Mouse (Mus musculus) cerebellum, adult 9-11 months (tissue): ENCODE measurements at regions not wholly inside any gene's neighbourhood (a gene's known extent, or its start where the extent isn't known, plus 50 kb on each side); places are given as distances from the start of the nearest gene placed in this dataset.
A peak's percentile ranks its signal among the peaks of the same experiment; 100 is the strongest.

Source experiments
- DNase-seq: peaks from one replicate; pipeline ENCODE4 v3.0.0; 2022

DNA sequence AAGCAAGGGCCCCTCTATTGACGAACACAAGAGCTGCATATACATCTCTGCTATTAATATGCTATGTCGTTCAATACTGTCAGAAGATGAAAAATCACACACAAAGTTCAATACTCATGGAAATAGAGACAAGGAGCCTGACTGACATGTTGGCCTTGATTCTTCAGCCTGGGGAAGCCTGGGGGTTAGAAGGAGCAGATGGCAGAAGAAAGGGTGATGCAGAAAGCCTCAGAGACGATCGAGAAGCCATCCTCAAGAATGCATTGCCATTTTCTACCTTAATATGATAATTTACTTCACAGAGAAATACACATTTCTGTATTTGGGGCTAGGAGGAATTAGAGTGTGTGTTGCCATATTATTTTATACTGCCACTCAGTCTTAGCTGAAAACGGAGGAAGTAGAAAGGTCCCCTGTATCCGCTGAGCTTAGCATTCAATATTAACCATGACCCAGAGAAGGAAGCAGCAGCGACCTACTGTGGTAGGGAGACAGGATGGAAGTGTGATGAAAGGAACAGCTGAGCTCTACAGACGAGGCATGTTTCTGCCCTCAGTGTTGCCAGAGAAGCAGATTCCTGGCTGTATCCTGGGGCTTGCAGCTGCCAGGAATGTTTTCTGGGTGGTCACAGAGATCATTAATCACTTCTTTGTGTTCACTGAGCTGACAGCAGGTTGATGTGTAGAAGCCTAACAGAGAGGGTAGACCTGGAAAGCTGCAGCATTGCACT, 105.2 kb downstream of the Lrig3 start:
- no peak for DNase-seq

DNA sequence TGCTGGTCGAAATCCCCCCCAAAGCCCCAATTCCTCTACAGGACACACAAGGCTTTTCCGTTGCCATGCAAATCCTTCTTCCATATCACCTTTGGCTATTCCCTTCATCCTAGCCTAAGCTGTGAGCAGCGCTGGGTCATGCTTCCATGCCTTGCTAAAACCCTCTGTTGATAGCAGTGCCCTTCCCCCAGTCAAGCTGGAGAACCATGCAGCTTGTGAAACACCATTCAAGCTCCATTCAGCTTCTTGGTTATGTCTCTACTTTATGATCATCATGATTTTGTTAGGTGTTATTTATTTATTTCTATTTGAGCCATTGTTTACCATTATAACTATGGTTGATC, 105.7 kb downstream of the Lrig3 start:
- no peak for DNase-seq

DNA sequence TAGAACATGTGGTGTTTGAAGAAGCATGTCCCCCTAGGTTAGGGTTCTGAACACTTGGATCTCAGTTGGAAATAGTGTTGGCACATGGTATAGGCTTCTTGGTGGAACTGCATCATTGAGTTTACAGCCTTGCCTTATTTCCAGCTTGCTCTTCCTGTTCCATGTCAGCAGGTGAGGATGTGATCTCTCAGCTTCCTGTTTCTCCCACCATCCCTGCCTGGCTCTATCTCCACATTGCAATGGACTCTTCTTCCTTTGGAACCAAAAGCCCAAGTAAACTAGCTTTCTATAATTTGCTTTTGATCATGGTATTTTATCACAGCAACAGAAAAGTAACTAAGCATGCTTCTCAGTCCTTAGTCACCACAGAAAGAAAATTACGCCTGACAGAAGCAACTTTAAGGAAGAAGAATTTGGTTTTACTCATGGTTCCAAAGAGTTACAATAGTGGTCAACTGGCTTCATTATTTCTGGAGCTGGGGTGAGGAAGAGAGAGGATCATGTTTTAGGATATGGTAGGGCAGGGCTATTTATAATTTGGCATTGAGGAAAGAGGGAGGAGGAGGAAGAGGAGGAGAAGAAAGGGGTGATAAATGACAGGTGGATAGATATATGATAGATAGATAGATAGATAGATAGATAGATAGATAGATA, 111.5 kb downstream of the Lrig3 start:
- DNase-seq = no peak

DNA sequence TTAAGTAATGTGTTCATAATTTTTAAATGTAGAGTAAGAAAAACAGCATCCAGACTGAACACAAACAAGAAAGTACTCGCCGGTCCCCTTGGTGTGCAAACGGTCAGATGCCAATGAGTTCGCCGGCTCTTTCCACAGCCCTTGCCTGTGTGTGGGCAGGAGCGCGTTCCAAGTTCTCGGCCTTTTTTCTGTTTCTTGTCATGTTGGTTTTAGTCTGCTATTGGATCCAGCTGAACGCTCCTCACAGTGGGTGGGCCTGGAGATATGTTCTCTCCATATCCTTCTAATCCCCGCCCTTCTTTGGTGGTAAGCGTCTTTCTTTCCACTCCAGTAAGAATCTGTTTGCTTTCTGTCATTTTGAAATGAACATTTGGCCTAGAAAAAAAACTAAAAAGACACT, 116.6 kb downstream of the Lrig3 start:
- no peak for DNase-seq

DNA sequence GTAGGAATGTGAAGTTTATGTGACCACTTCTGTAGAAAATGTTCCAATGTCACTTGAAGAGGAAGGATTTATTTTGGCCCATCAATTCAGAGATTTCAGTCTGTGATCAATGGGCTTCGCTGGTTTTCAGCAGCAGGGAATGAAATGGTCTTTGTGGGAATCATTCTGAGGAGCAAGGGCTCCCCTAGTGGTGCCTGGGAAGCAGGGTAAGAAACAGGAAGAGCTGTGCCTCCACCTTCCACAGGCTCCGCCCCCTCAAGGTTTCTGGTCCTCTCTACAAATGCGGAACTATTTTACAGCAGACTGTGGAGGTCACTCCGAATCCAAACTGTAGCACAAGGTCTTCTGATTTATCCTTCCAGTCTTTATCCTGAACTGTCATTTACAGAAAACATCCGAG, 120.7 kb downstream of the Lrig3 start:
- DNase-seq = no peak

DNA sequence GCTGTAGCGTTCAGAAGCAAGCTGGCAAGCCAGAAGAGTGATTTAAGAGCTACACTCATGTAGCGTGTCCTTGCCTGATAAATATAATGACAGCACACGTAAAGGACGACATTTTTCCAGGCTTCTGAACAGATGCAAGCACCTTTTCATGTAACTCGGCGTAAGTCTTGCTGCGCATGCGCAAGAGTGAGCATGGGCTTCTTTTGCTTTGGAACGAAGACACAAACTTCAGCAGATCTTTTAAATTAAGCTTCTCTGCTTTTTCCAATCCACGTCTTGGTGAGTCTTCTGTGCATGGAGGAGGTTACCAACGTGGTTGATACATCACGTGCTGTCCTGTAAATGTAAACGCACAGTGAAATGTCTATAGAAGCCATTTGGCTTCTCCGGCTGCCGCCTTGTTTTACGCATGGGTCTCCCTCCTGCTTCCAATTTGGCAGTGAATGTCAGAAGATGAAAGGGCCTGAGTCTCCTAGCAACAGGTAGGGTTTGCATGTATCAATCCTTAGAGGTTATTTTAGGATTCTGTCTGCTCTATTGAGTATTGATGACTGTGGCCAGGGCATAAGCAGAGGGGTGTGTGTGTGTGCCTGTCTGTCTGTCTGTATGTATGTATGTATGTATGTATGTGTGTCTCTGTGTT, 128.4 kb downstream of the Lrig3 start:
- no peak for DNase-seq

DNA sequence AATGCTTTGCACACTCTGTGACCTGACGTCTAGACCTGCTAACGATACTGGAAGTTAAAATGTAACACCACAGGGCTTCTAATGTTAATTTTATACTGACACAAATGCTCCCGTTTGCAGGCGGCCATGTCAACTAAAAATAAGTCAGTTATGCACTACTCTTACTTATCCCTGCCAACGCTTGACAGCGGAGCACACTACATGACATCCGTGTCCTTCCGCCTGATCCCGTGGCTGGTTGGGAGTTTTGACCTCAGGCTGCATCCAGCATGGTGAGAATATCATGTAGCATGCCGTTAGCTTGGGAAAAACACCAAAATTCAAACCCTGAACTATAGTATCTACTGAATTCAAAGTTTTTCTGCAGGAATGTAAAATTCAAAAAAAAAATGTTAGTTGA, 131.9 kb downstream of the Lrig3 start:
- no peak for DNase-seq

DNA sequence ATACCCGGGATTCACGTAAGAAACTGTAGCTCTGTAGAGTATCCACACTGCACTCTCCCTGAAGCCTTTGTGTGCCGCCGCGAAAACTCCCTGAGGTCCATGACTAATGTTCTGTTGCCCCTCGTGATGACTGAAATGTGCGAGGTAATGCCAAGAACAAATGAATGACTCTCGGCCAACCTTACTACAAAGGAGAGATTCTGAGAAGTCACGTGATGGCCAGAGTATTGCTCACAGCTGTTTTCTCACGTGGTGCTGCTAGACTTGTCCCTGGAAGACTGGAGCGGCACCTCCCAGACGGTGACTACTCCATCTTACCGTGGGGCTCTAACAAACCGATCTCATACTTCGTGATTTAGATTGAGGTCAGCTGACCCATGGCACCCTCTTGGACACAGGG, 136.9 kb downstream of the Lrig3 start:
- no peak for DNase-seq

DNA sequence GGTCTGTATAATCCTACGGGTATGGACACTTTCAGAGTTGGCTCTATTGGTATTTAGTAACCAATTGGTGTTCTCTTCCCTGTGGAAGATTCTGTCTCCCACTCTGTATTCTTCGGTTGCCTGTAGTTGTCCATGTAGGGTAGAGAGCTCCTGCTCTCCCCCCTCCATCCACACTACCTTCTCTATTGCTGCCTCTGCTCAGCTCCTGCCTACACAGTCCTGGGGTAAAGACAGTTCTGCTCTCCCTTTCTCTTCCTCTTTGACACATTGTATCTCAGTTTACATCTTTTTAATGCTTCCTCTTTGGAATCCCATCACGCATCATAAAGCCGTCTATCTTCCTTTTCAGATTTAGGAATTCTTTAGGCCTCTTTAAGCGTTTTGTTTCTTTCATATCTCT, 147.1 kb downstream of the Lrig3 start:
- no peak for DNase-seq

DNA sequence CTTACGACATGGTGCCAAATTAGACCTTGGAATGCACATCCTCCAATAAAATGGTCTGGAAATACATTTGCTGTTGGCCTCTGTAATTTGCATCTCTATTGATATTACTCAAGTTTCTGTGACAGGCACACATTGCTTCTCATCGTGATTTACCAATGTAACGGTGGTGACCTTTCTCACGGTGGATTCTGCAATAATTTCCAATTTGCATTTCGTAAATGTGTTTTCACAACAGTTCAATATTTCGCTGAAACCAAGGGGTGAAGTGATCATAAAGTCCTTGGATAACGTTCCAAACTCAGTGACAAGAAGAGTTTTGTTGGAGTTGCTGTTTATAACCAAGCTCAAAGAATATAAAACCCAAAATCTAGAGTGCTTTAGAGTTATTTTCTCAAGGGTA, 149.4 kb downstream of the Lrig3 start:
- DNase-seq = no peak

DNA sequence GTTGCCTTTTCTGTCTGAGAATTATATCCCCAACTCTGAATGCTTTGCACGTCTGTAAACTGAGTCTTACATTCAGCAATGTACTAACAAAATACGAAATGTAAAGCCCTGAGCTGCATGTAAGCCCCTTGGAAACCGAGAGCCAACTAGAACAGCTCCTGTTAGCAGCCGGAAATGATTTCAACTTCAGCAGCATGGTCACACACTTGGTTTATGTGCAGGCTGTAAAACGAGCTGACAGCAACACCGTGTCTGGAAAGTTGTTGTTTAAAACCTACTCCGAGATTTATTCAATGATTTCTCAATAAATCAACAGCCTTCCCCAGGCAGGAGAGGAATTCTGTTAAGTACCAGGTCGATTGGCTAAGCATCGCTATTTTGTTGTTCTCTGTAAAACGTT, 155.7 kb downstream of the Lrig3 start:
- no peak for DNase-seq

DNA sequence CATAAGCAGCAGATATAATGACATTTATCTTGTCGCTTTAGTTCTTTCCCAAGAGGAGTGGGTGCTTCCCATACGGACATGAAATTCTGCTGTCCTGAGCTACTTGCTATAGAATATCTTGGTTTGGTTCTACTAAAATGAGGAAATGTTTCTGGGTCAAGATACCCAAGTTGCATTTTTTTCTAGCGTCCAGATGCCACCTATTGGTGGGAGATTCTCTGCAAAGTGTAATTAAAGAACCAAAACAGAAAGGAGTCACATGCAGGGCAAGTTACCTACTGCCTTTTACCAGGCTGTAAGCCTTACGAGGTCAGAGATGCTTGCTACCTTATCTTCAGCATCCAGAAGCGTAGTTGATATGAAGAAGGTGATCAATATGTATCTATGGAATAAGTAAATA, 156.5 kb downstream of the Lrig3 start:
- DNase-seq = no peak

DNA sequence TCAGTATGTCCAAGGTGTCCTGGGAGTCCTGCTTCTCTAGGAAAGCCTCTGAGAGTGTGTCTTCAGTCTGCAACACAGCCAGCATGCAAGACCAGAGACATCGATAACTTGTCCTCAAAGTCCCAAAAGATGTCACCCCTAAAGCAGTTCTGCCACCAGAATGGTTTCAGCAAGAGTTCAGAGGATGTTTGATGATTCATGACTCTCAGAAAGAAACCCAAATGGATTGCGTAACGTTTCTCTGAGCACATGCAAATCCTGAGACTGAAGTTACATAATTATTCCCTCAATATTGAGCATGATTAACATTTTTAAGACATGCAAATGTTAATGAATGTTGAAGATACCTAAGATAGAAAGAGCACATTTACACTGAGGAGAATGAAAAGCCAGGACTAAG, 167.2 kb downstream of the Lrig3 start:
- no peak for DNase-seq

DNA sequence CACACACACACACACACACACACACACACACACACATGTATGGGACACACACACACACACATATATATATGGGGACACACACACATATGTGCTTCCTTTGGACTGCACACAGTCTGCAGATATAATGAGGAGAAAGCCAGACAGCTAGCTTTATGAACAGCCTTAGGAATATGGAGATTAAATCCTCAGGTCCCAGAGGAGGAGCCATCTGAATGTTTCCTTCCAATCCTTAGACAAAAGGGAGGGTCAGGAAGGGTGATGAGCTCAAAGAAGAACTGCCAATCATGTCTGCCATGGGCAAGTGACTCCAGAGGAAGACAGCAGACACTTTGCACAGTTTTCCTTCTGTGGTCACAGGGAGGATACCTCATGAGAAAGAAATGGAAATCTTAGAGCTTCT, 168.0 kb downstream of the Lrig3 start:
- no peak for DNase-seq

DNA sequence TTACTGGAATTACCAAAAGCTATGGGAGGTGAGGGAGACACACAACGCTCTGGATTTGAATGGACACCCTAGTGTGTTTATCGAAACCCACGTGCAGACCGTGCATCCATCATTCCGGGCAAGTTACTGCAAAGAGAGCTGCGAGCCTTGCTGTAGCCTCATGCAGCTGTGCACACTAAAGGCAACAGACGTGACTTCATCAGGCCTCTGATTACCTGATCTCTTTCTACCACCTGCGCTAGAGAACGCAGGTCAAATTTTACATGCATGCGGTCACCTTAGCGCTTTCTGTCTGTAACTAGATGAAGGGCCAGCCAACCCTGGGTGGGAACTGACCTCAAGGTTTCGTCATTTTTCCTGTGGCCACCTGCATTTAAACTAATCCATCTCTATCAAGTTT, 172.6 kb downstream of the Lrig3 start:
- no peak for DNase-seq

DNA sequence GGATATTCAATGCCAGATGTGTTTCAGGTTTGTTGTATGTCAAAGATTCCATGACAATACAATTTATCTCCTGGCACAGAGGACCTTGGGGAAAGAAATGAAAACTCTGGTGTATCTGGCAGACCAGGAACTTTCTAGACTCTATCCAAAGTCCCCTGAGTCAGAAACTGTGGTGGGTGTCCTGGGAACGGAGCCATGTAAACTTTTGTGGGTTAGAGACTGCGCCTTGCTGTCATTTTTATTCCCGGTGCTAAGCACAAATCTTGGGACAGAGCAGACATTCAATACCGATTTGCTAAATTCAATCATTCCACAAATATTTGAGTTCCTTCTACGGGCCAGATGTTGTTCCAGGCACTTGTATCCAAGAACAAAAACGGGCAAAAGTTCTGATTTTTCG, 175.6 kb downstream of the Lrig3 start:
- no peak for DNase-seq

DNA sequence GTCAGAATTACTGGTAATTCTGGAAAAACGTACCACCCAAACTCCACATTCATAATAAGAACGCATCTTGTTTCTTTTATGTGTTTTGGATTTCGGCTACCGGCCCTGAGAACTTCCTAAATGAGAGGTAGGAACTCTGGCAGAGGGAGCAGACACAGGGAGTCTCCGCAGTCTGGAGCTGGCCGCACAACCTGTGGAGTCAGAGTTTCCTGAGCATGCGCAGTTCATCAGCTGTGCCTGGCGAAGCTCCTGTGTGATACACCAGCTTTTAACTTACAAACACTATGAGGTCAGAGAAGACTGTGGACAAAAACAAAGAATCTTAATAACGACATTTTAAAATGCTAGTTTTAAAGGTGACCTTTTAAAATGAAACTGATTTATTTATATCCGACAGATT, 177.9 kb downstream of the Lrig3 start:
- DNase-seq = no peak

DNA sequence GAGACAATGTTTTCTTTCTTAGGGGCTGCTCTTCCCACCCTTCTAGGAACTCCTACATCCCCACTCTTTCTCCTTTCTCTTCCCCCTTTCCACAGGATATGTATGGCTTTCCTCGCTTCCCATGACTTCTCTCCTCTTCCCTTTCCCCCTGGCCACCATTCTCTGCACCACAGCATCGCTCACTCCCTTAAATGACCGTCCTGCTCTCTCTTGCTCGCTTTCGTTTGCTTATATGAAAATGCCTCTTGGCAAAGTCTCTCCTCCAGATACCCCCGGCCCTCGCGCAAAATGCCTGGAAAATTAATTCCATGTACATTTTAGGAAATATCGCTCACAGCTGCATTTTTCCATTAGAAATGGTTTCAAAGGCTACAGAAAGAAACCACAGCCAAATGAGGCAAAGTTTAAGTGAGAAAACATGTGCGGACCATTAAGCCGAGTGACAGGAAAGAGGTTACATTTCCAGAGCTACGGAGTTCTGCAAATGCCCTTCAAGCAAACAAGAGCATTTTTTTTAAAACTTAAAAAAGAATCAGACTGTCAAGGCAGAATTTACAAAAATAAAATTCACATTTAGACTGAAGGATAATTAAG, 178.7 kb downstream of the Lrig3 start:
- no peak for DNase-seq

DNA sequence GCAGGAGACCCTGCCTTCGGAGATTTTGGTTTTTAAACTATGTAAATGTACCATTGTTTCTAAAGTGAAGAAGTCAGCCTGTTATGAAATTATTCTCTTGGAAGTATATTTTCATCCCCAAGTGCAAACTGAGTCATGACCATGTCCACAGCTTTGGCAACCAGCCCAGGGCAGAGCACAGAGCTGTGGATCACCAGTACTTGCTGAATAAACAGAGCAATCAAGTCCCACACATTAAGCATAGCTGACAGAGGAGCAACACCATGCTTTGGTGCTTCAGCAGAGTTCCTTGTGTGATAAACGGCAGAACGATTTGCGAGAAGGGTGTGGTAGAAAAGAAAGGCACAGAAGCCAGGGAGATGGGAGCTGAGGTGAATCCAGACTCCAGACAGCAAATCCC, 191.3 kb downstream of the Lrig3 start:
- DNase-seq = no peak

DNA sequence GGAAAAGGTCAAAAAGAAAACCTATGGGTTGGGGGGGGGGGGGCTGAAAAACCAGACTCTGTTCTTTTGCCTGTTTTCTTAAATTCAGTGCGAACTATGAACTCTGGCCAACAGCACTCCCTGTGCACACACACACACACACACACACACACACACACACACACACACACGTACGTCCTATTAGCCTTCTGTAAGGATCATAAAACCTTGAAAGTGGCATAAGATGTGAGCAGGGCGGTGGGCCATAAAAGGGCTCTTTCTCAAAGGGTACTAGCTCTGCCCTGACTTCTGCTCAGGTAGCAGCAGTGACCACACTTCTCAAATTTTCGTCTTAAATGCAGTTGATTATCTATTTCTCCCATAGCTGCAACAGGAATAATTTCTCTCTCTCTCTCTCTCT, 199.2 kb downstream of the Lrig3 start:
- DNase-seq = no peak

DNA sequence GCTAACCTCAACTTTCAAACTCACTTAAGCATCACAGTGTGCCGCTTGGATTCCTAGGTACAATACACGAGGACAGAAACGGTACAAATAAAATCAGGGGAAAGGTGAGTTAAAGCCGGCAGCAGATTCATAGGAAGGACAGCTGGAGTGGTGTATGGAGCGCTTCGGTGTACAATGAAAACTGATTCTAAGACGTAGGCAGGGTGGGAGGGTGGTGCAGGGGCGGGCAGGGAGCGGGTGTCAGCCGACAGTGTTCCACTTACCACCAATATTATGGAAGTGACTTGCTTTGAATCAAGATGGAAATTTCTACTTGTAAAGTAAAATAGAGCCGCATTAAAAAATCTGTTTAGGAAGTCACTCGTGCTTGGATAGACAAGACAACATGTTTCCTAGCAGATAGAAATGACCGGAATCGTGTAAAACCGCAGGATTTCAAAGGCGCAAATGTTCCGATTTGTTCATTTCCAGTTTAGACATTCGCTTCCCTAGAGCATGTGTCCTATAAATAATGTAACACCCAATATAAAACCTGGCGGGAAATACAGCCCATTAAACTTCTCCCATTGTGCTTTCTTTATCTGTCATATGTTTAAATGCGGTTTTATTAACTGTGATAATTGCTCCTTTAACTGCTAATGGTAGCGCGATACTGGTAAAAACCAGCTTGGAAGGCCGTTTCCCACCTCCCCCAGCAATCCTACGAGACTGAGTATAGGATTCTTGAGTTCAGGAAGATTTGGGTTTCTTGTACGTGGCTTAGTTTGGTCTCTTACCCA, 203.3 kb downstream of the Lrig3 start:
- no peak for DNase-seq

DNA sequence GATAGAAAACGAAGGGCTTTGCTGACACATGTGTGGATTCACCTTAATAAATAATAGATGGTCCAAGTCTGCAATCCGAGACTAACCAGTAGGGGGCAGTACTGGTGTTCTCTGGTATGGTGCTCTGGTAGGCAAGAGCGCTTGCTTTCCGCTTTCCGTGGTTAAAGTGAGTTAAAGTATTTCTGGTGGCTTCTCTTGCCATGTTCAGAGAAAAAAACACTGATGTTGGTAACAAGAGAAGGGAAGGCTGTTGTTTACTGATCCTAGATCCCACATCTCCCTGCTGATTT, 203.9 kb downstream of the Lrig3 start:
- no peak for DNase-seq

DNA sequence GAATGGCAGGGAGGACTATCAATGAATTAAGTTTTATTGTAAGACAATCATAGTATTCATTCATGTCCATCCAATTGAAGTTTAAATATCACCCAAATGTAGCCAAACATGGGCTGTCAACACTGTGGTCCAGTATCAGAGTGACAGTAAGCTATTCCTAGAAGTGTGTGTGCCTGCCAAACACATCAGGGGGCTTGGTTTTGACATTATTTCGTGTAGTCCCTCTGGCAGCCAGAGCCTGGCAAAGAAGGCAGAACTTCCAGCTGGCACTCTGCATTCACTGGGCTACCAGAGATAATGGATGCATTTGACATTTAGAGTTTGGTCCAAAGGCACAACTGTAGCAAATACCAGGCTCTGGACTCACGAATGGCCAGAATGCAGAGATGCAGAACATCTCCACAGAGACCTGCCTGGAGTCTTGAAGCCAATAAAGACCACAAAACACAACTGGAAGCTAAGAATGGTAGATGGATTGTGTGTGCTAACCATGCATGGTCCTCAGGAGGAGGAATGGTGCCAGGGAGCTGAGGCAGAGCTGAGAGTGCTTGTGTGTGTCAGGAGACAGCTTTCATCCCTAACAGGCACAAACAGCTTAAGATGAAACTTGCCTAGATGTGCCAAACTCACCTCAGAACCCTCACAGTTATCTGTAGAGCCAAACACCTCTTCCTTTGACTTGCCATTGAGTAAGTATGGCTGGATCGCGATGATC, 210.9 kb downstream of the Lrig3 start:
- peak; percentile 3 for DNase-seq
